Mouse (Mus musculus): ENCODE data around the gene Wdr12. TPM values are rescaled to one million over a fixed set of nuclear protein-coding genes. Genes with fewer than 3 reads are reported as not detected.
"Not testable (repeated sequence)": the region's sequence is repeated elsewhere in the genome, so short reads cannot be mapped to it uniquely, and the experiment has no call there.

Gene Wdr12
- 10 to 100 TPM; 27.1 to 33.0 TPM for total RNA-seq (2021)

DNA sequence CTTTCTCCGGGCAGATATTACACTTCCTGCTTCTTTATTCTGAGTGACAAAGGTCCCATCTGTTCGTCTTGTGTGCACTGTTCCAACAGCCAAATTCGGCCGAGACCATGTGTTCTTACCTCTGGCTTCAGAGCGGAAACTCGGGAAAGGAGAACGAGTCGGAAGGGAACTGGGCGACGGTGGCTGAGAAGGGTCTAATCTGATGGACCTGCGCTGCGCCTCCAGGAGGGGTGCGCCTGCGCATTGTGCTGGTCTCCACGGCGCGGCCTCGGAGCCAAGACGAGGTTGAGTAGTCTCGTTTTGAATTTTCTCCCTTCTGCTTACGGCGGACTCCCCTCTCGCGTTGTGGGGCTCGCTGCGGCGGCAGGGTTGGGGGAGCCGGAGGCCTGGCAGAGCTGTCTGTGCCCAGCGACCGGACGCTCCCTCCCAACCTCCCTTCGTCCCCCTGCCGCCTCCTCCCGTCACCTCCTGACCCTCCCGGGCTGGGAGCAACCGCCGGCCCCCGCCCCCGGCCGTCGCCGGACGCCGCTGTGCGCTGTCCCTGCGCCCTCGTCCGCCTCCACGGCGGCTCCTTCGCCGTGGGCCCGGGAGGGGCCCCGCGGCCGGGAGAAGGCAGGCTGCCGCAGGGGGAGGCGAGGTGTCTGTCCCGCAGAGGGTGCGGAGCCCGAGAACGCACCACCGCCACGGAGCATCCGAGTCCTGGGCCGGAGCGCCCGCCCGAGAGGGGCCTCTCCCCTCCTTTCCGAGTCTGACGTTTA is at the start of gene Wdr12, which contains the start of gene Carf:
TSS of gene Wdr12 (minus strand) at position 622 of the 758 bp plus-strand sequence.
TSS of gene Carf (plus strand) at position 224 of the 758 bp plus-strand sequence.
- DNase-seq (ENCODE audit: extremely low spot score in 1 of 2, low spot score in 2 of 2) = peak; percentile 97 to 98
- intact Hi-C loops (cut with DNase I) = no loop called here

GRCm38 (mm10) chr1:60137346-60137745 is 38.9 kb upstream of the Wdr12 start:
- intact Hi-C loops (cut with DNase I) = no loop called here

DNA sequence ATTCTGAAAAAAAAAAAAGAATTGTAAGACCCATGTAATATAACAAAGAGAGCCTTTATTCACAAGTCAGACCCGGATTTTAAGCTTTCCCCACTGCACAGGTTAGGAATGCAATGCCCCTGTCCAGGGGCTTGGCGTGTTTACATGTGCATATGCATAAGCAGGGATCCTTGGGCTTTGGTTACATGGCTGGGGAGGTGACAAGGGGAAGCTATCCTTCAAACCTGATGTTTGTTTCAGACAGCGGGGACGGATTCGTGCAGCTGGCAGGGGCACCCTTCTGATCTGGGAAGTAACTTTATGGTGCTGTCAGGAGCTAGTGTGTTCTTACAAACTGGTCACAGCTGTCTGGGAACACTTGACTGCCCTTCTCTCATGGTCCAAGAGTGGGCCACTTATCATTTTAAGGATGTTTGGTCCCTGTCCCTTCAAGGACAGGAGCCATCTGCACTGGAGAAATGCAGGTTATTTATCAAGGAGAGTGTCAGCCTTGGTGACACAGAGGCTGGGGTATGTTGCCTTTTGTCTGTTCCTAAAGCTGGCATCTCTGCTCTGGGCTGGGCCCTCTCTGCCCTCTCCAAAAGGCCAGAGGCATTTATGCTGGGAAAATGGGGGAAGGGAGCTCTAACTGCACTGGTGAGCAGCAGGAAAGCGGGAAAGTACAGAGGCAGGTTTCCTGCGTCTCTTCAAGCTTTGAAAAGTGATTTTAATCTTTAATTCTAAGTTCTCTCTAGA is 19.4 kb upstream of the Wdr12 start:
- intact Hi-C loops (cut with DNase I) = no loop called here
- DNase-seq (ENCODE audit: extremely low spot score in 1 of 2, low spot score in 2 of 2) = no peak

More at GRCm38 (mm10) chr1:60137346-60137745, 38.9 kb upstream of the Wdr12 start:
- DNase-seq (ENCODE audit: extremely low spot score in 1 of 2, low spot score in 2 of 2) = no peak

DNA sequence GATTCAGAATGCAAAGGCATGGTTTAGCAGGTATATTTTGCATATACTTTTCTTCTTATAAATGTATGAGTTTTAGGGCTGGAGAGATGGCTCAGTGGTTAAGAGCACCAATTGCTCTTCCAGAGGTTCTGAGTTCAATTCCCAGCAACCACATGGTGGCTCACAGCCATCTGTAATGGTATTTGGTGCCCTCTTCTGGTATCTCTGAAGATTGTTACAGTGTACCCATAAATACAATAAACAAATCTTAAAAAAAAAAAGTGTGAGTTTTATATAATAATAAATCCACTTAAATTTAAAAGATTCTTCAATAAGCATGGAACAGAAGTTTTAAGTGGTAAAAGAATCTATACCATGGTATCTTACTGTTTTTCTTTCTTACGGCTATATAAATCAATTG is 6.1 kb upstream of the Wdr12 start:
- intact Hi-C loops (cut with DNase I) = no loop called here

DNA sequence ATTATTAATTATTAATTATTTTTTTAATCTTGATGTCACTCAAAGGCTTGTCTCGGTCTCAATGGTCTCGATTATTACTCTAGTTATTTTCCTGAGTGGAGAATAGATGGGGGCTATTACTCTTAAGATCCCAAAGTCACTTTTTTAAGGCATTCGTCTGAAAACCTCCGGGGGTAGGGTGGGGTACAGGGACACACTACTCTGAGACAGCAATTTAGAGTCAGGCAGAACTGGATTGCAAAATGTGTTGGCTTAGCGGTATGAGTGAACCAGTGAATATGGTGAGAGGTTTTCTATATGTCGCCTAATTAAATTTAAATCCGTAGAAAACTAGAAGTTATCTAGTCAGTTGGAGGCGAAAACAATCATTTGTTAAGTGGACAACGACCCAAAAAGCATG is 394 bp upstream of the Wdr12 start:
- intact Hi-C loops (cut with DNase I) = no loop called here

More for the DNA sequence above, 6.1 kb upstream of the Wdr12 start:
- no peak for DNase-seq (ENCODE audit: extremely low spot score in 1 of 2, low spot score in 2 of 2)

DNA sequence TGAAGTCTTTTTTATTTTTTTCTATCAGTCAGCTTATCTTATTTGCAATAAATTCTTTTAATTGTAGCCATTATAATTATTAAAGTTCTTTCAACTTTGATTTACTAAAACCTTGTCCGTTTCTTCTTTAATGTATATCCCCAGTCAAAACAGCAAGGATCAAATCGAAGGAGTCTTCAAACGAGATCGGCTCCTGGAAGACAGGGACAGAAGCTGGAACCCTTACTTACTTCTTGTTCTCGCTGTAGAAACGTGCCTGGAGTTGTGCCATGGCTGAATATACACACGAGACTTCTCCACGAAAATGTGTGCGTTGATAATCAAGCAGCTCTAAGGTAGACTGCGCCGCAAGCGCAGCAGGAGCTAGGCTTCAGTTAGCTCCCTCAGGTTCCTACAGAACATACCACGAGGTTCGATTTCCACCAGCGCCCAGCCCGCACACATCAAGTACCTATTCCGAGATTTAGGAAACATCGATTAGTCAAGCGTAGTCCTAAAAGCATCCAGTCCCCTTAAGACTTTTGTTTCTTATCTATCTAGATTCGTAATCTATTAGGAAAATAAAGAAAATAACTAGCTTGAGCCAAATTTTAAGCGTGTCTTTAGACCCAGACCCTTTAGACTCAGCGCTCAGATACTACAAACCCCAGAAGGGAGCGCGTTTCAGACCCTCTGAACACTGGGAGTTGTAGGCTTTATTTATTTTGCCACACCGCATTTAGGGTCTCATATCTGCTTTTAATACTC is 995 bp downstream of the Wdr12 start:
- DNase-seq (ENCODE audit: extremely low spot score in 1 of 2, low spot score in 2 of 2) = peak; percentile 70 to 74
- intact Hi-C loops (cut with DNase I) = no loop called here

More for the DNA sequence above, 394 bp upstream of the Wdr12 start:
- DNase-seq (ENCODE audit: extremely low spot score in 1 of 2, low spot score in 2 of 2) = no peak

DNA sequence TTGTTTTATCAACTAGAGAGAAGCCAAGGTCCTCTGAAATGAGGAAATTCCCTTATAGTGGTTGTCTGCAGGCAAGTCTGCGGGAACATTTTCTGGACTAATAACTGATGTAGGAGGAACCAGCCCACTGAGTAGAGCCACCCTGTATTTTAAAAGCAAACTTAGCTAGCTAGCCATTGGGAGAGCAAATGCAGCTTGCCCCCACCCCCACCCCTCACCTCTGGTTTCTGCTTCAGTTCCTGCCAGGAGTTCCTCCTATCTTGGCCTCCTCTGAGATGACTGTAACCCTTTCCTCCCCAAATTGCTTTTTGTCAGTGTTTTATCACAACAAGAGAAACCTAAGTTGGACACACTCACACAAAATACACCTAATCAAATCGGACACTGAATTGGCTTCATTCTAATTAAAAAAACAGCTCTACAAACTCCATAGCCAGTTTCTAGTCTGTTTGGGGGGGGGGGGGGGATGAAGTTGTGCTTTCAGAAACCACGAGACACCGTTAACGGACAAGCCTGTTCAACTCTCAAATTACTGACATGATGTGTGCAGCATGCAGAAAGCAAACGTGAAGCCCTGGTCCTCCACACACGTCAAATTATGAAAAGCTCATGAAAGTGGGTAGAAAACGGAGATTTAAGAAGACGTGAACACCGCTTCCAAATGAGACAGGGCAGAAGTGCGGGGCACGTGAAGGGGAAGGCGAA is 1.7 kb downstream of the Wdr12 start:
- intact Hi-C loops (cut with DNase I) = no loop called here
- DNase-seq (ENCODE audit: extremely low spot score in 1 of 2, low spot score in 2 of 2) = no peak

GRCm38 (mm10) chr1:60076411-60076810 is 22.0 kb downstream of the Wdr12 start:
- intact Hi-C loops (cut with DNase I) = no loop called here
- no peak for DNase-seq (ENCODE audit: extremely low spot score in 1 of 2, low spot score in 2 of 2)

DNA sequence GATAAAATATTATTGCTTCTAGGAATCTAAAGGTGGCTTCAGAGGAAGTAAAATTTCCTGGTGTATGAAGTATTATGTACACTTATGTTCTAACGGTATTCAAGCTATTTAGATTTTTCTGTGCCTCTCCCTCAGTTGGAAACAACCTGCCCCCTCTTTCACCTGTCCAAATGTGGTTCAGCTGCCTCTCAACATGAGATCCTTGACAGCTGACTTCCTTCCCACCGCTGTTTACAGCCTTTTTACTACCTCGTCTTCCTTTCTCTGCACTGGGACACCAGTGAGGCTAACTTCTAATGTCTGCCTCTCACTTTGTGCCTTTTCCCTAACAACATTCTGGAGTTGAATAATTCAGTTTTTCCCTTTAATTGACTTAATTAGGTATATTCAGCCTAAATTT is 22.9 kb downstream of the Wdr12 start:
- intact Hi-C loops (cut with DNase I) = no loop called here
- DNase-seq (ENCODE audit: extremely low spot score in 1 of 2, low spot score in 2 of 2) = no peak

GRCm38 (mm10) chr1:60074935-60075334 is 23.5 kb downstream of the Wdr12 start:
- DNase-seq (ENCODE audit: extremely low spot score in 1 of 2, low spot score in 2 of 2) = no peak
- intact Hi-C loops (cut with DNase I) = no loop called here

GRCm38 (mm10) chr1:60070725-60071124 is 27.7 kb downstream of the Wdr12 start:
- DNase-seq (ENCODE audit: extremely low spot score in 1 of 2, low spot score in 2 of 2); intact Hi-C loops (cut with DNase I): not testable (repeated sequence)

- intact Hi-C loops (cut with DNase I) = no loop called here
Observed at GRCm38 (mm10) chr1:60056310-60056709, 42.1 kb downstream of the Wdr12 start.

GRCm38 (mm10) chr1:60054659-60055058 is 43.8 kb downstream of the Wdr12 start:
- no peak for DNase-seq (ENCODE audit: extremely low spot score in 1 of 2, low spot score in 2 of 2)
- intact Hi-C loops (cut with DNase I) = no loop called here

More at GRCm38 (mm10) chr1:60056310-60056709, 42.1 kb downstream of the Wdr12 start:
- DNase-seq (ENCODE audit: extremely low spot score in 1 of 2, low spot score in 2 of 2) = no peak

DNA sequence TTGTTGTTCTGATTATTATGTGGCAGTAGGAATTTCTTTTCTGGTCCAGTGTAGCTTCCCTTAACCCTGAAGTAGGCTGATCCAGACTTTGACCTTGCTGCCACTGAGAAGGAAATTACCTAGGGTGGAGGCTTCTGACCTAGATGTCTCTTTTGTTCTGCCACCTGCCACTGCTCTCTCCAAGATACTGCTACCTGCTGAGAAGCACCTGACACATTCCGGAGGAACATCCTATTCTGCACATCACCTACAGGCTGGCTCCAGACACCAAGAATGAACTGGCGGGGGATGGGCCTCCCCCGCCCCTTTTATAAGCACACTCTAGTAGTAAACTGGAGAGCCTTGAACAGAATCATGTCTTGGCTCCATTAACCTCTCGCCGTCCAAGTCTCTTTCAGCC is 51.0 kb downstream of the Wdr12 start:
- intact Hi-C loops (cut with DNase I) = not testable (repeated sequence)

GRCm38 (mm10) chr1:60044595-60044994 is 53.9 kb downstream of the Wdr12 start:
- no peak for DNase-seq (ENCODE audit: extremely low spot score in 1 of 2, low spot score in 2 of 2)
- intact Hi-C loops (cut with DNase I) = no loop called here

More for the DNA sequence above, 51.0 kb downstream of the Wdr12 start:
- not testable (repeated sequence) for DNase-seq (ENCODE audit: extremely low spot score in 1 of 2, low spot score in 2 of 2)

DNA sequence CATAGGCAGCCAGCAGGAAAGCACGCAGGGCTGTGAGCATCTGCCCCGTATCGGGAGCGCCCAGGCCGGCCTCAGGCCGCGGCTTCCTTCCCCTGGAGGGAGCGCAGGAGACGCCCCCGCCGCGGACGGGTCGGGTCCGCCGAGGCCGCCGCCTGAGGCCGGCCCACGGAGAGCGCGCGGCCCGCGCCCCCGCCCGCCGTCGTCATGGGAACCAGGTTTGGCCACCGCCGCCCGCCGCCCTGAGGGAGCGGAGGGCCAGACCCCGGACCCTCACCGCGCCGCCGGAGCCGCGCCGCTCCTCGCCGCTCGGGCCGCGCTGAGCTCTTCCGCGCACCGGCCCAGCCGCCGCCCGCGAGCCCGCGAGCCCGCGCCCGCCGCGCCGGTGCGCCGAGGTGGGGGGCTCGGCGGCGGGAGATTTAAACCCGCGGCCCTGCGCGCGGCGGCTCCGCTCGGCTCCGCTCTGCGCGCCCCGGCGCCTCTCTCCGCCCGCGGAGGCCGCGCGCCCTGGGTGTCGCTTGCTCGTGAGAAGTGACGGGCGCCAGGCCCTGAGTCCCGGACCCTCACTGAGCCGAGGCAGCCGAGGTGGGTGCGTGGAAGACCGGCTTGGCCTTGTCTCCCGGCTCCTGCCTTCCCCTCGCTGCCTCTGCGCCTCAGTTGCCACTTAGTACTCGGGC is 55.5 kb downstream of the Wdr12 start, which contains the start of gene Ica1l:
TSS of gene Ica1l (minus strand) at position 389 of the 674 bp plus-strand sequence.
- DNase-seq (ENCODE audit: extremely low spot score in 1 of 2, low spot score in 2 of 2) = peak in 1 of 2 experiments; percentile 83
- intact Hi-C loops (cut with DNase I) = no loop called here

DNA sequence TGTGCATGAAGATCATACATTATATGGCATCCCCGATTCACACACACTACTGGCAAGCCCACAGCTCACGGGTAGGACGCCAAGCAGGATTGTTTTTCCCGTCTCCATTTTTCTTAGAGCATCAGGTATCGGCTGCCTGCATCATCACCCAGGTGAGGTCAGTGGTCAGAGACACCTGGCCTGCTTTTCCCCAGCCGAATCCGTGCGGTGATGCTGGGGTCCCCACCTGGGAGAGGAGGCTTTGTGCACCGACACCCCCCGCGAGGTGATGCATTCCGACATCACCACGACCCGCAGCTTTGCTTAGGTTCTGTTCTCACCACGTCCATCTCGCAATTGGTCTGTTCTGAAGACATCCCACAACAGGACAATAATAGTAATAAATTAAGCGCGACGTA is 56.0 kb downstream of the Wdr12 start:
- intact Hi-C loops (cut with DNase I) = no loop called here
- peak in 1 of 2 experiments; percentile 42 for DNase-seq (ENCODE audit: extremely low spot score in 1 of 2, low spot score in 2 of 2)

DNA sequence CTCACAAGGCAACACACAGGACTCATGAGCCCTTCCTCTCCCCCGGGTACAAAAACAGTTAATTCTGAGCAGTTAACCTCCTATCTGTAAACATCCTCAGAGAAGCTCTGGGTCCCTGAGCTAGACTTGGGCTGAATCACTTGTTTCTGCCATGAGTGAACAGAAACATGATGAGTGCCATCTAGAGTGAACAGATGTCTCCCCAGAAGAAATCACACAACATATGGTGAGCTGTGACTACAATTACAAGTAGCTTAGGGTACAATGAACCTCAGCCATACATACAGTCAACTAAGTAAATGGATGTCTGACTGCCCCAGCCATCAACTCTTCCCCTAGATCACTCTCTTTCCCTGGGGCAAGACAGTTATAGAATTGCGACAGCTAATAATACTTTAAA is 63.4 kb downstream of the Wdr12 start:
- intact Hi-C loops (cut with DNase I) = no loop called here
- no peak for DNase-seq (ENCODE audit: extremely low spot score in 1 of 2, low spot score in 2 of 2)

Data from left cerebral cortex, postnatal 10 days (tissue).